Mouse (Mus musculus) heart, embryonic 16.5 days (tissue): ENCODE data around the gene Dbp. TPM values are rescaled to one million over a fixed set of nuclear protein-coding genes. Genes with fewer than 3 reads are reported as not detected.

ENCODE experiments used
- ATAC-seq: fragments of 200-750 bp; cut with Nextera tagmentation; replicated peaks from 2 replicates; pipeline ENCODE4 v1.8.0; 2017; ENCODE audit warnings: moderate number of reproducible peaks; ENCODE audit not compliant: insufficient read depth, low FRiP score; ENCODE audit errors: extremely low read depth
- H3K27ac ChIP-seq: fragments of 300-500 bp; sonication (generic); 2 replicates; pipeline ENCODE4 v1.5.1; 2014; ENCODE audit warnings: mild to moderate bottlenecking, low read length, control low read depth, moderate library complexity
- H3K27me3 ChIP-seq: fragments of 300-500 bp; sonication (generic); 2 replicates; pipeline ENCODE4 v1.6.1; 2014; ENCODE audit warnings: low read length, mixed read lengths; ENCODE audit not compliant: control insufficient read depth, insufficient read depth
- H3K36me3 ChIP-seq: fragments of 300-500 bp; sonication (generic); 2 replicates; pipeline ENCODE4 v1.6.1; 2014; ENCODE audit not compliant: control insufficient read depth, insufficient read depth
- H3K4me1 ChIP-seq: fragments of 300-500 bp; sonication (generic); 2 replicates; pipeline ENCODE4 v1.6.1; 2014; ENCODE audit warnings: low read length, mixed read lengths; ENCODE audit not compliant: control insufficient read depth, insufficient read depth
- H3K4me2 ChIP-seq: fragments of 300-500 bp; sonication (generic); 2 replicates; pipeline ENCODE4 v1.6.1; 2014; ENCODE audit warnings: low read depth, mild to moderate bottlenecking, control low read depth, low read length
- H3K4me3 ChIP-seq: fragments of 300-500 bp; sonication (generic); 2 replicates; pipeline ENCODE4 v1.5.1; 2014; ENCODE audit warnings: mild to moderate bottlenecking, control low read depth, low read length
- H3K9ac ChIP-seq: fragments of 300-500 bp; sonication (generic); 2 replicates; pipeline ENCODE4 v1.6.1; 2014; ENCODE audit warnings: low read length, control low read depth
- H3K9me3 ChIP-seq: fragments of 300-500 bp; sonication (generic); replicated peaks from 2 replicates; pipeline ENCODE4 v1.6.1; 2016; ENCODE audit warnings: low read length; ENCODE audit not compliant: control insufficient read depth
- WGBS: fragments of 180-500 bp; shearing (Covaris S2); extraction: QIAGEN DNeasy Blood & Tissue Kit; methylation state at CpG from one replicate; pipeline ENCODE4 v1.1.7; 2014; 5-methylcytosine and 5-hydroxymethylcytosine counted together
- polyA plus RNA-seq: library from polyadenylated mRNA; unstranded; fragments of >200 nt; fragmentation: Nextera tagmentation; extraction: Ambion mirVana; gene quantifications from 2 replicates; pipeline ENCODE4 v1.2.1, GENCODE M21; 2015

The Dbp gene
- polyA plus RNA-seq, 1 experiment from 2014 or later = 3.0 TPM

GRCm38 (mm10) chr7:45689800-45690199, 15.1 kb upstream of the Dbp start:
- Histone ChIP-seq H3K4me1 (peaks cover 15% of the 10 kb centered on the region), H3K9me3 (no peaks in the 10 kb centered on the region), H3K27me3 (no peaks in the 10 kb centered on the region), H3K9ac (no peak overlapping the region), H3K36me3 (no peaks in the 10 kb centered on the region), H3K4me2 (no peak overlapping the region), H3K27ac (peak overlapping the region; percentile 4), H3K4me3 (no peak overlapping the region)
- ATAC-seq = peak; percentile 42; the same call in 1 of the 2 replicates
- 16% methylated on average over 11 of the region's 11 CpGs for WGBS

- WGBS = 68% methylated on average over 2 of the region's 2 CpGs
- no peaks in the 10 kb centered on the region for H3K27me3 ChIP-seq
- H3K9ac ChIP-seq = no peak overlapping the region
- no peaks in the 10 kb centered on the region for H3K9me3 ChIP-seq
- no peak overlapping the region for H3K4me3 ChIP-seq
- H3K4me2 ChIP-seq = no peak overlapping the region
- no peak overlapping the region for H3K27ac ChIP-seq
- H3K4me1 ChIP-seq = peaks cover 15% of the 10 kb centered on the region
- no peak for ATAC-seq
- H3K36me3 ChIP-seq = no peaks in the 10 kb centered on the region
Measured at GRCm38 (mm10) chr7:45692364-45692763, 12.5 kb upstream of the Dbp start.

GRCm38 (mm10) chr7:45693921-45694591, 10.8 kb upstream of the Dbp start, which contains the start of gene Sec1:
Gene Sec1 (minus strand): TSS chr7:45694402.
- 84% methylated on average over 50 of the region's 50 CpGs for WGBS
- Histone ChIP-seq H3K4me3 (no peak within 1 kb of the TSS), H3K9me3 (no peaks in the 10 kb centered on the region), H3K9ac (no peak within 1 kb of the TSS), H3K4me2 (no peak within 1 kb of the TSS), H3K27me3 (peaks cover 11% of the 10 kb centered on the region), H3K4me1 (peaks cover 14% of the 10 kb centered on the region), H3K36me3 (no peaks in the 10 kb centered on the region), H3K27ac (no peak within 1 kb of the TSS)
- ATAC-seq = no peak

- WGBS = 26% methylated on average over 6 of the region's 6 CpGs
- no peaks in the 10 kb centered on the region for H3K36me3 ChIP-seq
- peaks cover 19% of the 10 kb centered on the region for H3K27me3 ChIP-seq
- H3K9ac ChIP-seq = no peak overlapping the region
- no peak for ATAC-seq
- H3K4me1 ChIP-seq = peaks cover 11% of the 10 kb centered on the region
- H3K4me3 ChIP-seq = no peak overlapping the region
- no peak overlapping the region for H3K27ac ChIP-seq
- H3K9me3 ChIP-seq = no peaks in the 10 kb centered on the region
- no peak overlapping the region for H3K4me2 ChIP-seq
Measured at GRCm38 (mm10) chr7:45695098-45695497, 9.8 kb upstream of the Dbp start.

GRCm38 (mm10) chr7:45697894-45698293, 7.0 kb upstream of the Dbp start:
- no peak overlapping the region for H3K9ac ChIP-seq
- no peak overlapping the region for H3K4me2 ChIP-seq
- no peak for ATAC-seq
- peaks cover 16% of the 10 kb centered on the region for H3K4me1 ChIP-seq
- H3K4me3 ChIP-seq = no peak overlapping the region
- no peaks in the 10 kb centered on the region for H3K36me3 ChIP-seq
- H3K27me3 ChIP-seq = peaks cover 25% of the 10 kb centered on the region
- WGBS = 76% methylated on average over 6 of the region's 7 CpGs
- H3K27ac ChIP-seq = no peak overlapping the region
- H3K9me3 ChIP-seq = no peaks in the 10 kb centered on the region

GRCm38 (mm10) chr7:45699523-45700141, 5.3 kb upstream of the Dbp start, which contains the start of gene Car11:
Gene Car11 (plus strand): TSS chr7:45699843.
- ATAC-seq = no peak
- Histone ChIP-seq H3K27me3 (peaks cover 25% of the 10 kb centered on the region), H3K4me1 (peaks cover 24% of the 10 kb centered on the region), H3K9ac (peak within 1 kb of the TSS; percentile 52), H3K27ac (no peak within 1 kb of the TSS), H3K9me3 (no peaks in the 10 kb centered on the region), H3K36me3 (no peaks in the 10 kb centered on the region), H3K4me2 (peak within 1 kb of the TSS; percentile 76), H3K4me3 (peak within 1 kb of the TSS; percentile 43)
- 2% methylated on average over 36 of the region's 36 CpGs for WGBS

- peak overlapping the region; percentile 43 for H3K4me3 ChIP-seq
- H3K9ac ChIP-seq = peak overlapping the region; percentile 52
- WGBS = under 1% methylated on average over 19 of the region's 20 CpGs
- peaks cover 25% of the 10 kb centered on the region for H3K4me1 ChIP-seq
- H3K27me3 ChIP-seq = peaks cover 25% of the 10 kb centered on the region
- H3K27ac ChIP-seq = no peak overlapping the region
- peak overlapping the region; percentile 76 for H3K4me2 ChIP-seq
- H3K36me3 ChIP-seq = no peaks in the 10 kb centered on the region
- H3K9me3 ChIP-seq = no peaks in the 10 kb centered on the region
- ATAC-seq = no peak
Measured at GRCm38 (mm10) chr7:45700301-45701015, 4.4 kb upstream of the Dbp start.

GRCm38 (mm10) chr7:45701072-45701471, 3.8 kb upstream of the Dbp start:
- Histone ChIP-seq H3K4me2 (peak overlapping the region; percentile 76), H3K4me3 (peak overlapping the region; percentile 37), H3K27me3 (peaks cover 25% of the 10 kb centered on the region), H3K36me3 (no peaks in the 10 kb centered on the region), H3K9ac (peak overlapping the region; percentile 58), H3K27ac (peak overlapping the region; percentile 50; the same call in 1 of the 2 replicates), H3K9me3 (no peaks in the 10 kb centered on the region), H3K4me1 (peaks cover 31% of the 10 kb centered on the region)
- WGBS = 27% methylated on average over 11 of the region's 11 CpGs
- ATAC-seq = no peak

GRCm38 (mm10) chr7:45701607-45702006, 3.3 kb upstream of the Dbp start:
- Histone ChIP-seq H3K9me3 (no peaks in the 10 kb centered on the region), H3K4me1 (peaks cover 35% of the 10 kb centered on the region), H3K27ac (no peak overlapping the region), H3K4me3 (no peak overlapping the region), H3K36me3 (no peaks in the 10 kb centered on the region), H3K27me3 (peaks cover 25% of the 10 kb centered on the region), H3K9ac (no peak overlapping the region), H3K4me2 (peak overlapping the region; percentile 76)
- no peak for ATAC-seq
- 86% methylated on average over 11 of the region's 11 CpGs for WGBS
